Mouse (Mus musculus): ENCODE measurements at regions not wholly inside any gene's neighbourhood (a gene's known extent, or its start where the extent isn't known, plus 50 kb on each side); places are given as distances from the start of the nearest gene placed in this dataset.

DNA sequence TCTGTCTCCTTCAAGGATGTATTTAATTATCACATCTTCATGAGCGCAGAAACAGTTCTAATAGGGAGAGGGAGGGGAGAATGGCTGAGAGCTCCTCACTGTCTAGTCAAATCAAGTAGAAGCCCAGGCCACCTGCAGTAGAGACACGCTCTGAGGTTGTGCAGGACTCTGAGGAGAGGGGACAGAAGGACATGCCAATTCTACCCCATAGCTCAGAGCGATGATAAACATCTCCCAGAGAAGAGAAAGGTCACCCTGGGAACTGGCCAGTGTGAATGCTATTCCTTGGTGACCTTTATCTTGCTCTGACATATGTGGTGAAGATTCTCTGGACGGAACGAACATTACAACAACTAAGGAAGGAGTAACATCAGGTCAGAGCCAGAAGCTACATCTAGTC is 286.1 kb downstream of the Rwdd3 start:
- no peaks in the 10 kb centered on the region for H3K27me3 ChIP-seq (ENCODE audit: low read depth, poor library complexity, severe bottlenecking)
- H3K9me3 ChIP-seq (replicated peaks), result no peaks in the 10 kb centered on the region
- WGBS, result 82% methylated on average over 5 of the region's 5 CpGs
- no peak overlapping the region for H3K4me3 ChIP-seq
- H3K4me1 ChIP-seq, result no peaks in the 10 kb centered on the region
- H3K27ac ChIP-seq, result no peak overlapping the region
- DNase-seq (ENCODE audit: low spot score), result no peak
- no peaks in the 10 kb centered on the region for H3K36me3 ChIP-seq

DNA sequence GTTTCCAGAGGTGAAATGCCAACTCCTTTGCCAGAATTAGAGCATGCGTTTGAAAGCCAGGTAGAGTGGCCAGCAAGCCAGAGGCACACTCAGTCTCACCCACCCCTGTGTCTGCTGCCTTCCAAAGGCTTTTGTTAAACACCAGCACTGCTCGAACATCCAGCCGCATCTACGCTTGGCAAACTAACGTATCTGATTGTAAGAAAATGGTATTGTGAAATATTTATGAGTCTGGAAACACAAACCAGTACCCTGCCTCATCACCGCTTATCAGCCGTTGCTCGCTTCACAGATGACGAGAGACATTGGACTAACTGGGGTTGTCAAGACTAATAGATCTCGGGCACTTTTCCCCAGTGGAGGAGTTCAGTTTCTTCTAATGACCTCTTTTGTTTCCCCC is 287.3 kb downstream of the Rwdd3 start:
- Histone ChIP-seq H3K27me3 (ENCODE audit: low read depth, poor library complexity, severe bottlenecking) (no peaks in the 10 kb centered on the region), H3K9me3 (replicated peaks) (no peaks in the 10 kb centered on the region), H3K36me3 (no peaks in the 10 kb centered on the region), H3K4me3 (no peak overlapping the region), H3K27ac (no peak overlapping the region), H3K4me1 (no peaks in the 10 kb centered on the region)
- no peak for DNase-seq (ENCODE audit: low spot score)
- 58% methylated on average over 10 of the region's 10 CpGs for WGBS

DNA sequence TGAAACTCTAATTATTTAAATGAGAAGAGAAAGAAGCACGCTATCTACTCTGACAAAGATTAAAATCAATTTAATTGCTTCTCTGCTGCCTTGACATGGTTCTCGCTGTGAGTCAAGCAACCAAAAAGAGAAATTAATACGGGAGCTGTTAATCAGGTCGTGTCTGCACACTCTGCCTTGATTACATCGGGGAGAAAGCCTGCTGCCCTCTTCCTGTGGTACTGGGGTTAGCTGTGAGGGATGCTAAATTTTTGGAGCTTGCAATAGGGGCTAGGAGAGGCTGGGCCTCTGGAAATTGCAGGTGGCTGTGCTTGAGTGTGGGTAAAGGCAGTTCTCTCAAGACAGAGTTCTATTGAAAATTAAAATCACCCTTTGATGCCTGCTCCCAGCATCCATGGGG is 287.8 kb downstream of the Rwdd3 start:
- no peaks in the 10 kb centered on the region for H3K27me3 ChIP-seq (ENCODE audit: low read depth, poor library complexity, severe bottlenecking)
- H3K27ac ChIP-seq, result no peak overlapping the region
- DNase-seq (ENCODE audit: low spot score), result no peak
- H3K36me3 ChIP-seq, result no peaks in the 10 kb centered on the region
- WGBS, result 69% methylated on average over 5 of the region's 5 CpGs
- no peaks in the 10 kb centered on the region for H3K4me1 ChIP-seq
- H3K9me3 ChIP-seq (replicated peaks), result no peaks in the 10 kb centered on the region
- no peak overlapping the region for H3K4me3 ChIP-seq

DNA sequence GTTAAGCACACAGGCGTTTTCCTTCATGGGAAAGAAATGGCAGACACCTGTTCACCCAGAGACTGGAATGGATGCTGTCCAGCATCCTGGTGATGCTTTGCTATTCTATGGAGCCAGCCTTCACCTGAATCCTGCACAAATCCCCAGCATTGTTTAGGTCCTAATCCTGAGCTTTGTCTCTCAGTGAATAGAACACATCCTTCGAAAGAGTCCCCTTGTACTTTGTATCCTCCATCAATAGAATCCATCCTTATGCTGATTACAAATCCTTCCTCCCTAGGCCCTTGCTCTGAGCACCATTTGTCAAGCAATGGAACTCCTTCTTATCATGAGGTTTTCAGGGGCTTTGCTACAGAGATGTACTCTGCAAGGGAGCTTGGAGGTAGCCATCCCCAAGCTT is 292.1 kb downstream of the Rwdd3 start:
- no peak for DNase-seq (ENCODE audit: low spot score)
- 86% methylated on average over 2 of the region's 2 CpGs for WGBS
- Histone ChIP-seq H3K4me3 (no peak overlapping the region), H3K27me3 (ENCODE audit: low read depth, poor library complexity, severe bottlenecking) (no peaks in the 10 kb centered on the region), H3K27ac (no peak overlapping the region), H3K36me3 (no peaks in the 10 kb centered on the region), H3K9me3 (replicated peaks) (no peaks in the 10 kb centered on the region), H3K4me1 (no peaks in the 10 kb centered on the region)

DNA sequence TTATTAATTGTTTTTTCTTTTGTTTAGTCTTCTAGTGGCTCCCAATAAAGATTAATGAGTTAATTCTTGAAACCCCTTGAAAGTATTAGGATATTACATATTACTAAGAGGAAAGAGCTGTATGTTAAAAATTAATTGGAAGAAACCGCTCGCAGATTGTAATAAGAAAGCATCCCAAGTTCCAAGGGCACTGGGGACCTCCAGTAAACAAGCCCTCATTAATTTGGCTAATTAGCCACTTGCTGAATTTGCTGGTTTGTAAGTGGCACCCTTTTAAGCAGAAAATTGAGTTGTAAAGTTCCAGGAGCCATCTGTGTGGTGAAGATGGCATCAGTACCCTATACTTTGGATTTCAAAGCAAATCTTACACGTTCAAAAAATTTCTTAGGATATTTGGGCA is 295.8 kb downstream of the Rwdd3 start:
- Histone ChIP-seq H3K4me1 (no peaks in the 10 kb centered on the region), H3K27me3 (ENCODE audit: low read depth, poor library complexity, severe bottlenecking) (no peaks in the 10 kb centered on the region), H3K36me3 (no peaks in the 10 kb centered on the region), H3K9me3 (replicated peaks) (no peaks in the 10 kb centered on the region), H3K4me3 (no peak overlapping the region), H3K27ac (no peak overlapping the region)
- 89% methylated on average over 3 of the region's 3 CpGs for WGBS
- no peak for DNase-seq (ENCODE audit: low spot score)

DNA sequence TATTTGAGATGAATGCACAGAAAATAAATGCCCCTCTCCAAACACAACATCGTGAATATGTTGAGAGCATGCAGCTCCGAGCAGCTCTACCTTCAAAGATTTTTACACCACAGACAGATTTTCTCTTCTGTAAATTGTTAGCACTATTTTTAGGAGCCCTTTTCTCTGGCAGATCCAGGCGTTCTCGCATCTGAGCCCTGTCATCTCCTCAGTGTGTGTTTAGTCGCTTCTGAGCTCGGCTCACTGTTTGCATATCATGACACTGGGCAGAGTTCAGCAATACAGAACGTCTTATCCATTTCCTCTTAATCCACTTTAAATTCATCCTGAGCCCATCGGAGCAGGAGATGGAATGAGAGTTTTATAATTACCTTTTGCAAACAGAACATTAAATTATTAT is 306.5 kb downstream of the Rwdd3 start:
- WGBS, result 88% methylated on average over 8 of the region's 8 CpGs
- no peaks in the 10 kb centered on the region for H3K36me3 ChIP-seq
- no peaks in the 10 kb centered on the region for H3K27me3 ChIP-seq (ENCODE audit: low read depth, poor library complexity, severe bottlenecking)
- no peaks in the 10 kb centered on the region for H3K4me1 ChIP-seq
- no peak overlapping the region for H3K27ac ChIP-seq
- DNase-seq (ENCODE audit: low spot score), result no peak
- H3K9me3 ChIP-seq (replicated peaks), result no peaks in the 10 kb centered on the region
- H3K4me3 ChIP-seq, result no peak overlapping the region

DNA sequence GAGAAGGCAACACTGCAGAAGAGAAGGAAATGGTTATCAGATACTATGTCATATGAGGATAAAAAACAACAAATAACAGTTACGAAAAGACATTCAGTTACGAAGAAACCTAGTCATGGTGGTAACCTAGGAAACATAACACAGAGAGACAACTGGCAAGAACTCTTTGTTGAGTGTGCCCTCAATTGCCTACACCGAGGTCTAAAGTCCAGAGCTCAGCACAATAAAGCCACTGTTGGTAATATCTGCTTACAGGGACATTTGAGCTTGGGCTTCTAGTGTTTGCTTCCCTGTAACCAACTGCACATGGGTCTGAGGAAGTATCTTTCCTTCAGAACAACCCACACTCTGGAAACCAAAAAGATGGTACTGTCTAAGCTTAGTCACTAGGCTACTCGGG is 309.9 kb downstream of the Rwdd3 start:
- WGBS, result 93% methylated on average over 4 of the region's 4 CpGs
- Histone ChIP-seq H3K9me3 (replicated peaks) (no peaks in the 10 kb centered on the region), H3K27ac (no peak overlapping the region), H3K4me1 (no peaks in the 10 kb centered on the region), H3K36me3 (no peaks in the 10 kb centered on the region), H3K27me3 (ENCODE audit: low read depth, poor library complexity, severe bottlenecking) (no peaks in the 10 kb centered on the region), H3K4me3 (no peak overlapping the region)
- no peak for DNase-seq (ENCODE audit: low spot score)

DNA sequence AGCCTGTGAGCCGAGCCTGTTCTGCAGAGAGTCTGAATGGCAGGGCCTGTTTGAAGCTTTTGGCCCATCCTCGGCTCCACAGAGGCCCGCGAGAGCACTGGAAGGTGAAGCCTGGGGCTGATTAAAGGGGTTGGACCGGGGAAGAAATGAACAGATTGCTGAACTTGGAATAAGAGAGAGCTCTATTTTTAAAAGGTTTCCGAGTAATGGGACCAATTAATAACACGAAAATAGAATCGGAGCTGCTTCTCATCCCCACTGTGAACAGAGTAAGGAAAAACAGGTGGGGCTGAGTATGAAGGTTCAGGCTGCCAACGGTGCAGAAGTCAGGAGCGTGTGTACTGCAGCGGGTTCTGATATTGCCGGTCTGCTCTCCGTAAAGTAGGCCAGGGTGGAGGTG is 313.2 kb downstream of the Rwdd3 start:
- Histone ChIP-seq H3K27ac (no peak overlapping the region), H3K4me1 (no peaks in the 10 kb centered on the region), H3K4me3 (no peak overlapping the region), H3K27me3 (ENCODE audit: low read depth, poor library complexity, severe bottlenecking) (no peaks in the 10 kb centered on the region), H3K9me3 (replicated peaks) (no peaks in the 10 kb centered on the region), H3K36me3 (no peaks in the 10 kb centered on the region)
- DNase-seq (ENCODE audit: low spot score), result no peak
- WGBS, result 89% methylated on average over 13 of the region's 13 CpGs

DNA sequence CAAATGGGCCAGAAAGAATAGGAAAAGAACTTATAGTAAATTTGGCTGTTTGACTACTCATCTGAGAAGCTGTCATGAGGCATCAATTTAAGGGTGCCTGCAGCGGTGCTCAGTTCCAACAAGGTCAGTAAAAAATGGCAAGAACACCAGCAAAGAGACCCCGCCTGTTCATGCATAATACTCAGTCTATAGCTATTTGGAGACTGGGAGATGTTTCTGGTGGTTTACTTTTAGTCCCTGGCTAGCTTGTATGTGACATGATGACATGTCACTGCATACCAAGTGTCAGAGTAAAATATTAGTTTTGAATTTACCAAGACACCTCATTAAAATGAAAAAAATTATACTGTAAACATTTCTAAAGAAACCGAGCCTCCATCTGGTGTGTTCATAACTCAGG is 317.2 kb downstream of the Rwdd3 start:
- WGBS, result 90% methylated on average over 3 of the region's 3 CpGs
- no peaks in the 10 kb centered on the region for H3K27me3 ChIP-seq (ENCODE audit: low read depth, poor library complexity, severe bottlenecking)
- no peaks in the 10 kb centered on the region for H3K9me3 ChIP-seq (replicated peaks)
- no peaks in the 10 kb centered on the region for H3K4me1 ChIP-seq
- DNase-seq (ENCODE audit: low spot score), result no peak
- no peak overlapping the region for H3K27ac ChIP-seq
- H3K36me3 ChIP-seq, result no peaks in the 10 kb centered on the region
- no peak overlapping the region for H3K4me3 ChIP-seq

DNA sequence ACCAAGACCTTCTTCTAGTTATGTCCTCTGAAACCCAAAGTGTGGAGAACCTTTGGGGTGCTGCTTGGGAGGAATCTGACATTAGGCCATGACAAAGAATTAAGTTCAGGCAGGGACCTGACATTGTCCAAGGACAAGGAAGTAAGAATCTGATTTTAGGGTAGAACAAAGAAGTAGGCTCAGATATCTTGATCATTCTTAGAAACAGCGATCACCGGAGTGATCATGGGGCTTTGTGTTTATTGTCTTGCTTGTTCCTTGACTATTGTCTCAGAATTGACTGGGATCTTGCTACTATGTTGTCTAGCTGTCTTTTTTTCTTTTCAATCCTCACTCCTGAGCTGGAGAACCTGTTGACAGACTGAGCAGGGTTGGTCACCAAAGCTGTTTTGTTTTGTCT is 327.9 kb downstream of the Rwdd3 start:
- H3K27ac ChIP-seq, result no peak overlapping the region
- no peak for DNase-seq (ENCODE audit: low spot score)
- no peaks in the 10 kb centered on the region for H3K9me3 ChIP-seq (replicated peaks)
- no peaks in the 10 kb centered on the region for H3K4me1 ChIP-seq
- H3K36me3 ChIP-seq, result no peaks in the 10 kb centered on the region
- no peaks in the 10 kb centered on the region for H3K27me3 ChIP-seq (ENCODE audit: low read depth, poor library complexity, severe bottlenecking)
- WGBS, result 98% methylated on average over 2 of the region's 2 CpGs
- no peak overlapping the region for H3K4me3 ChIP-seq

DNA sequence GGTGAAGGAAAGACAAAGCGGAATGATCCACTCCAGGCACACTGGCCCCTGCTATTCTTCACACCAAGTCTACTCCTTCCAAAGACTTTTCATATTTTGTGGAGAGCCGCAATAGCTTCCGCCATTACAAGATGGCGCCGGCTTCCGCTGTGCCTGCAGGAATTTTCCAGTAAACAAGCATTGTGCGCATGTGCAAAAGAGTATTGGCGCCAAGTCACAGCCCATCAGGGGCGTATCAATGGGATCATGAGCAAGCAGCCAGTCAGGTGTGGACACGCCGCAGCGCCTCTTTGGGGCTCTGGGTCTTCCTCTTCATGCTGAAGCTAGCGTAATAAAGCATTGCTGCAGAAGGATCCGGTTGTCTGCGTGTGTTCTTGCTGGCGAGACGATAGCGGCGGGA is 348.0 kb downstream of the Rwdd3 start:
- H3K27ac ChIP-seq, result no peak overlapping the region
- no peaks in the 10 kb centered on the region for H3K36me3 ChIP-seq
- 97% methylated on average over 19 of the region's 19 CpGs for WGBS
- no peaks in the 10 kb centered on the region for H3K4me1 ChIP-seq
- H3K4me3 ChIP-seq, result no peak overlapping the region
- no peaks in the 10 kb centered on the region for H3K27me3 ChIP-seq (ENCODE audit: low read depth, poor library complexity, severe bottlenecking)
- no peaks in the 10 kb centered on the region for H3K9me3 ChIP-seq (replicated peaks)
- DNase-seq (ENCODE audit: low spot score), result no peak

DNA sequence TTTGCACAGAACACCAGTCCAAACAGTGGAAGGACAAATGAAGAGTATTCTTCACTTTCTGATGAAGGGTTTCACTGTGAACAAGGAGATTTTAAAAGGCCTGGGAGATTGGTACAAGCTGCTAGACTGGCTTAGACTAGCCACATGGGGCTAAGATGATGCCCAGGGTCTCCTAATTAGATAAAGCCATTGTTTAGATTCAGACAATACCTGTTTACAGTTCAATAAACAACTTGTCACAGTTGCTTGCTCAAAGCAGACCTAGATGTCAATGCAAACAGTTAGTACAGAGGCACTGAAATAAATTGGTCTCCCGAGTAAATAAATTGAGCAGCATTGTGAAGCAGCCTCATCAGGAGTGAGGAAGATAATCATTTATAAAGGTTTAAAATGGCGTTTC is 359.6 kb downstream of the Rwdd3 start:
- WGBS, result 68% methylated on average over 2 of the region's 2 CpGs
- Histone ChIP-seq H3K4me3 (no peak overlapping the region), H3K27me3 (ENCODE audit: low read depth, poor library complexity, severe bottlenecking) (no peaks in the 10 kb centered on the region), H3K27ac (no peak overlapping the region), H3K4me1 (no peaks in the 10 kb centered on the region), H3K9me3 (replicated peaks) (no peaks in the 10 kb centered on the region), H3K36me3 (no peaks in the 10 kb centered on the region)
- DNase-seq (ENCODE audit: low spot score), result no peak

DNA sequence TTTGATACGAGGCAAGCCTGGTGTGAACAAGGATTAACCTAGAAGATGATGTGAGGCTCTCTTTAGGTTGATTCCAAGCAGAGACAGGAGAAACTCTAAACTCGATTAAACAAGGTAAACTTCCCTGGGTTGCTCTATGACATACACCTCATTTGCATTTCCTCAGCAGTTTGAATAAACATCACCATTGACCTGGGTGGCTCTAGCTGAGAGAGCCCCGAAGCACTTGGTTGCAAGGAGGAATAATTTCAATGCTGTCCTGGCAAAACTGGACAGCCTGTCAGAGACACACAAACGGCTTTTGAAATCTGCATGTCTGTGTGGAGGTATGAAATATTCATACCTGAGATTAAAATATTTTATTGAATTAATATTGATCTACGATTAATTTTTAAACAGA is 361.0 kb downstream of the Rwdd3 start:
- Histone ChIP-seq H3K36me3 (no peaks in the 10 kb centered on the region), H3K27me3 (ENCODE audit: low read depth, poor library complexity, severe bottlenecking) (no peaks in the 10 kb centered on the region), H3K9me3 (replicated peaks) (no peaks in the 10 kb centered on the region), H3K4me3 (no peak overlapping the region), H3K27ac (no peak overlapping the region), H3K4me1 (no peaks in the 10 kb centered on the region)
- no peak for DNase-seq (ENCODE audit: low spot score)
- 77% methylated on average over 5 of the region's 5 CpGs for WGBS

DNA sequence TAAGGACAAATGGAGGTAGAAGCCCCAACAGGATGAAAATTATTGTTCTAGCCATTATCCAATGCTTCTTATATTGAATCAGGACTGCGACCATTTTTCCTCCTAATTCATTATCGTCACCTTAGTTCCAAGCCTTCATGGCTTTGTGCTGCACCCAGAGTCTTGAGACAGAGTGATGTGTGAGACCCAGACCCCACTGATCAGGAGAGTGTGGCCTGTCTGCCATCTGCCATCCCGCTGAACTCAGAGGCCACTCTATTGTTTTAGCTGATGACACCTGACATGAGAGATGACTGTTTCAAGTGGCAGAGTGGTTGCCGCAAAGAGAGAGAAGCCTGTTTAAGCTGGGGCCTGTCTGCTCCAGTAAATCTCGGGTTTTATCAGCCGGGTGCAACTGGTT is 361.4 kb downstream of the Rwdd3 start:
- WGBS, result 53% methylated on average over 6 of the region's 6 CpGs
- Histone ChIP-seq H3K27ac (no peak overlapping the region), H3K4me3 (no peak overlapping the region), H3K36me3 (no peaks in the 10 kb centered on the region), H3K9me3 (replicated peaks) (no peaks in the 10 kb centered on the region), H3K27me3 (ENCODE audit: low read depth, poor library complexity, severe bottlenecking) (no peaks in the 10 kb centered on the region), H3K4me1 (no peaks in the 10 kb centered on the region)
- no peak for DNase-seq (ENCODE audit: low spot score)

Measured in limb, embryonic 10.5 days (tissue).